Mouse (Mus musculus) urinary bladder, postnatal 25 days (tissue): ENCODE measurements around the gene Olfr196.
"Not testable (repeated sequence)": the region's sequence is repeated elsewhere in the genome, so short reads cannot be mapped to it uniquely, and the experiment has no call there.

Experiments used
- DNase-seq: peaks from one replicate; pipeline ENCODE4 v3.0.0; 2022; ENCODE audit warnings: low spot score

Olfr196 gene

GRCm38 (mm10) chr16:59170354-59170753 is at the start of gene Olfr196:
Gene Olfr196, minus strand, starts transcription at chr16:59170454.
- DNase-seq: no peak

DNA sequence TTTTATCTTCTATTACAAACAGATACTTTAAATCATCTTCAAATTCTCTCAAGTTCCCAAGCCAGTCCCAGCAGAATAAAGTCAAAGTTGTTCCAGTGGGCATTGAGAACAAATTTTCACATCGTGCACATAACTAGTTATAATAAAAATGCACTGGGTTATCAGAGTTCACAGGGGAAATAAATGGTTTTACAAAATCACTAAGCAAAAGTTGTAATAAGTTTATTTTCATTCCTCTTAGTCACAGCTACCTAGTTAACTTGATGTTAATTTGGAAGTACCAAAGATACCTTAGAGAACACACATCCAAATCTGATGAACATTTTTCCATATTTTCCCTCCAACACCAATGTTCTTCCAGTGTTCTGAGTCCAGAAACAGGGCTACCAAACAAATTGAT is 49.4 kb upstream of the Olfr196 start, which contains the start of gene Olfr199:
Gene Olfr199, minus strand, starts transcription at position 101 of the 400 bp plus-strand sequence.
- not testable (repeated sequence) for DNase-seq

DNA sequence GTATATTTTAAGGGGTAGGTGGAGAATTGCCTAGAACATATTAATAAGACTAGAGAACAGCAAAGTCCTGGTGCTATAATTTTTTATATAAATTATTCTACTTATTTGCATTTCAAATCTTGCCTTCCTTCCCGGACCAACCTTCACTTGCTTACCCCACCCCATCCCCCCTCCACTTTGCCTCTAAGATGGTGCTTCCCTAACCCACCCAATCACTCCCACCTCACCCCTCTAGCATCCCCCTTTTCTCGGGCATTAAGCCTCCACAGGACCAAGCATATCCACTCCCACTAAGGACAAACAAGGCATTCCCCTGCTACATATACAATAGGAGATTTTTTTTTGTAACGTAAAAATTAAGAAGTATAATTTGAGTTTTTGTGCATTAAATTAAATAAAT is 47.6 kb upstream of the Olfr196 start:
- DNase-seq: not testable (repeated sequence)

DNA sequence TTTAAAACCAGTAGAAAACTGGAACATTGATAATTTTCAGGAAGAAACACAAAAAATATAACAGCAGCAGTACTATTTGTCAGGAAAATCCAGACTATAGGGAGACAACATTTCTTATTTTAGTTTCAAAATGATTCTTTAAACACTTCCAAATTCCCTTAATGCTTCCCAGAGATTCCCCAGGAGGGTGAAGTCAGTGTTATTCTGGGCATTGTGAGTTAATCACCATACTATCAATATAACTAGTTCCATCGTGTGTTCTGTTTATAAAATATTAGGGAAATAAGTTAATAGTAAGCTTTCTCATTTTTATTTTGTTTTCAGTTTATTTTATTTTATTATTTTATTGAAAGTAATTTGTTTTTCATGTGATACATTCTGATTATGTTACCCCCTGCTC is 33.2 kb upstream of the Olfr196 start, which contains the start of gene Olfr198:
Gene Olfr198, minus strand, starts transcription at position 101 of the 400 bp plus-strand sequence.
- not testable (repeated sequence) for DNase-seq

- DNase-seq: no peak
Observed at GRCm38 (mm10) chr16:59151996-59152395, 18.3 kb downstream of the Olfr196 start.

DNA sequence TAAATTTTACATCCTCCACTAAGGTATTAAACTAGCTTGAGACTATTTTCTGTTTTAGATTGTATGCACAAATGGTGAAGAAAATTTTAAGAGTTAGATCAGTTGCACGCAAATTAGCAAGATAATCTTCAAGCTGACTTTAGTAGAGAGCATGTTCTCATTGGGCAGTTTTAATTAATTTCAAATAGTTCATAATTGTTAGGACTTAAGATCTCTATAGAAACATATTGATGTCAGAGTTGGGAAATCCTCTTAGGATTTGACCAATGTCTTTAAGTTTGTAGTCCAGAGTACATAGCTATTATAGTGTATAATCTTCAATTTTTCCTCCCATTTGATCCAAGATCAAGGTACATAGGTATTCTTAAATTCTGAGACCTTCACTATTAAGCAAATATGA is 23.5 kb downstream of the Olfr196 start, which contains the start of gene Olfr195:
Gene Olfr195, plus strand, starts transcription at position 301 of the 400 bp plus-strand sequence.
- DNase-seq: no peak

DNA sequence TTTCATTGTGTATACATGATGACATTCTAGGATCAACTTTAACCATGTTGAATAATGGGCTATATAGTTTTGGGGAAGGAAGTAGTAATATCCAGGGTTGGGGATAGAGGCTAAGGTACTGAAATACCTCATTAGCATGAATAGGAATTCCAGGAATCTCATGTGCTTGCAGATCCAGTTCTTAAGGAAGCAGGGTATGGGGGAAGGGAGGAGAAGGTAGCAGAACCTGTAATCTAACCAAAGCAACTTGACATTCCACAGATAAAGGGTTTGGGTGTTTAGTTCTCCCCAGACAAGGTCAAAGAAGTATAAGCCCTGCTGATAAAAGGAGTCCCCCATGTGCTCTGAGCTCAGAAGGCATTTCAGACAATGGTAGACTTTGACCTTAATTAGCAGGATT is 29.1 kb downstream of the Olfr196 start:
- DNase-seq: no peak

DNA sequence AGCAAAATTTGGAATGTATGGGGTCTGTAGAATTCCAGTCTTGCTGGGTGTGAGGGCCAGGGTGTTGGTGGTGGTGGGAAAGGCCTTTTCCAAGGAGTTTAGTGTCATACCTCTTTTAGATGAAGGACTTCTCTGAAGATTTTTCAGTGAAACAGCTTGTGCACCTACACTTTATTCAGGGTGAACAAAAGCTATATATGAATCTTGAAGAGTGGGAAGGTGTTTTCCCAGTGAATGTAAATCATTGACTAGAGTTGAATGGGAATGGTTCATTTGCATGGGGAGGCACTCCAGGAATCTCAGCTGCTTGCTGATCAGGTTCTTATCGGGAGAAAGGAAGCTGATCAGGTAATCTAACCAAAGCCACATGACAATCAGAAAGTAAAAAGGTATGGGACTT is 39.5 kb downstream of the Olfr196 start:
- no peak for DNase-seq

- DNase-seq: no peak
Observed at GRCm38 (mm10) chr16:59120969-59121368, 49.3 kb downstream of the Olfr196 start, which contains the start of gene Olfr194. Gene Olfr194, minus strand, starts transcription at chr16:59121069.
